Mouse (Mus musculus) small intestine, adult 2 months (tissue): ENCODE data around the gene Bmp8a.

Experiments used
- CTCF ChIP-seq: fragments of 200-500 bp; IDR thresholded peaks from 2 replicates; pipeline ENCODE4 v1.5.1; 2012; ENCODE audit warnings: low read depth, mild to moderate bottlenecking, control low read depth, inconsistent platforms, low read length, moderate library complexity, mixed read lengths; ENCODE audit not compliant: insufficient replicate concordance, insufficient read length; ENCODE audit errors: extremely low read depth
- POLR2A ChIP-seq: fragments of 200-500 bp; IDR thresholded peaks from 2 replicates; pipeline ENCODE4 v1.6.1; 2012; ENCODE audit warnings: low read depth, mild to moderate bottlenecking, control low read depth, inconsistent platforms, low read length, moderate library complexity

DNA sequence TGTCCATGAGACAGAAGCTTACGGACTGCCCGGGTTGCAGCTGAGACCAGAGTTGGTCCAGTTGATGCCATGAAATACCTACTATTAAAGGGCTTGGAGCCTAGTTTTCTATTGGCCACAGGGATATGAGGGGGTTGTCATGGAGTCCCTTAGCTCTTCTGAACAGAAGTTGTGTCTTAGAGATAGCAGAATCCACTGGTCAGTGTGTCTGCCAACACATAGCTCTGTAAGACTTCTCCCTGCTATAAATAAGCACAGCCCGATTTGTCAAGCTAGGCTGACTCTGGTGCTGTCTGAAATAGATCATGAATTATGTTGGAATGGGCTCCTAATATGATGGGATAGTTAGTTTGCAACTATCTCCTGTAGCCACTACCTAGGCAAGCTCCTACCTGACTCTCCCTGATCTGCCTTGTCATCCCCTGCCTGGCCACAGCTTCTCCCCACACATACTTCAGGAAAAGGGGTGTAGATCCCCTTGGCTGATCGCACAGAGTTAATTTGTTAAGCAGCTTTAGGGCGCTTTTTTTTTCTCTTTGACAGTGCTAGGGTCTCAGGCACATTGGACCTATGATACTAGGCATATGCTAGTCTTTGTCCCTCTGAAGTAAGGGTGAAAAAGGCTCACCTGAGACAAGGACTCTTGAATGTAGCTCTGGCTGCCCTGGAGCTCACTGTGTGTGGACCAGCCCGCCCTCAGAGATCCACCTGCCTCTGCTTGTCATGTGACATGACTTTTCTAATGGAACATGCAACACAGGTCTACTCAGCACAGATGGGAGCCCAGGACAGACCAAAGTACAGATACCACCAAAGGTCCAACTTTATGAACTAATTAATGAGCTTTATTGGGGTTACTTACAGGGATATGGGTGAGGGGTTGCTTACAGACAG is 58.1 kb downstream of the Bmp8a start:
- TF ChIP-seq CTCF (no peak), POLR2A (no peak)
